Mouse (Mus musculus): ENCODE results near the gene Lhx8. TPM values are rescaled to one million over a fixed set of nuclear protein-coding genes. Genes with fewer than 3 reads are reported as not detected.

Lhx8 gene
- polyA plus RNA-seq, 1 experiment from 2014 or later, result not detected

DNA sequence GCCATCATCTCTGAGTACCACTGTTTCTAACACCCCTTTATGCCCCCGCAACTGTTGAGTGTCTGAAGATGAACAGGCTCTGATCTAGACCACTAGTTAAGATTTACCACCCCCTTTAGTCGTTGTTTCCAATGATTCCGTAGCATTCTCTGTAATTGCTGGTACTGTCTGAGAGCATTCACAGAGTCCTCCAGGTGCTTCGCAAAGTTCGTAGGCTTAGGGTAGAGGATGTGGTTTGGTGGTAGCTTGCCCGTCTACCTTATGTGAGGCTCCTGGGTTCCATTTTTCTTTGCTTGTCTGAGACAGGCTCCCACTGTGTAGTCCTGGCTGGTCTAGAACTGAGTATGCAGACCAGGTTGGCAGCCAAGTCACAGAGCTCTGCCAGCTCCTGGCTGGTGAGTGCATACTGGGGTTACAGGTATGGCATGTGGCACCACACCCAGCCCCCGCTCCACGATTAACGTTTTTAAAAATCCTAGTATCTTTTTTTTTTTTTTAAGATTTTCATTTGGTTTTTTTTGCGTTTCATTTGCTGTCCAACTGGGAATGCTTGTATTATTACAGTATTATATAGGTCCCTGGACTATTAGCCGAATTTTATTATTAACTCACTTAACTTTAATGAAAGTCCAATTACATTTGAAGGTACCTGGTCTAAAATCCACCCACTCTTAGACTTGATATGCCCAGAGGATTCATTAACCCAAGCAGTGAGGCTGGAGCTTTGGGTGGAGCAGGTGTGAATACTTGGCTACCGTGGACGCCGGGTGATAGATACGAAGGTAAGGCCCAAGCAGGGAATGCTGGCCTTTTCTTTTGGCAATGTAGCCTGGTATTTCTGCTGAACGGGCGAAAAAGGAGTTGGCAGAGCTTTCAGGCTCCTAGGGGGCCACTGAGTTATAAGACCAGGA, 35.3 kb downstream of the Lhx8 start:
- Histone ChIP-seq H3K36me3 (ENCODE audit: inconsistent target) (no peaks in the 10 kb centered on the region), H3K4me3 (ENCODE audit: inconsistent target) (no peak overlapping the region), H3K27ac (no peak overlapping the region), H3K79me2 (ENCODE audit: inconsistent target) (no peaks in the 10 kb centered on the region)
- WGBS (ENCODE audit: missing documents), result 92% methylated on average over 17 of the region's 17 CpGs

- 83% methylated on average over 9 of the region's 9 CpGs for WGBS (ENCODE audit: missing documents)
These were observed 36.5 kb downstream of the Lhx8 start for GRCm38 (mm10) chr3:154293839-154294490.

DNA sequence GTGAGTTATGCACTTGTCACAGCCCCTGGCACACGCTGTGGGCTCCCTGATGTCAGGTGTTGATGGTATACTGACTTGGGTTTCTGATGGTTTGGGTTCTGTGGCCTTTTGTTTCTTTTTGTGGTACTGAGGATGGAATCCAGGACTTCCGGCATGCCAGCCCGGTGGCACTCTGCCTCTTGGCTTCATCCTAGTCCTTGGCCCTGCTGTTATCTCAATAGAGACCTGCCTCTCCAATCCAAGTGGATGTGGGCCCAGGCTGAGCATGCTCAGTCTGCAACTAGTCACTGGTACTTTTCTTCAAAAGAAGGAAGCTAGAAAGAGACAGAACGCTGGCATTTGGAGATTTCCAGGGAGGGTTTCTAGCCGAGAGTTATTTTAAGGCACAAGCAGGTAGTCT, 38.3 kb downstream of the Lhx8 start:
- WGBS (ENCODE audit: missing documents), result 68% methylated on average over 3 of the region's 5 CpGs
- Histone ChIP-seq H3K79me2 (ENCODE audit: inconsistent target) (no peaks in the 10 kb centered on the region), H3K27ac (no peak overlapping the region), H3K36me3 (ENCODE audit: inconsistent target) (no peaks in the 10 kb centered on the region), H3K4me3 (ENCODE audit: inconsistent target) (no peak overlapping the region)

More at GRCm38 (mm10) chr3:154293839-154294490, 36.5 kb downstream of the Lhx8 start:
- H3K27ac ChIP-seq, result no peak overlapping the region
- H3K36me3 ChIP-seq (ENCODE audit: inconsistent target), result no peaks in the 10 kb centered on the region
- H3K79me2 ChIP-seq (ENCODE audit: inconsistent target), result no peaks in the 10 kb centered on the region
- H3K4me3 ChIP-seq (ENCODE audit: inconsistent target), result no peak overlapping the region

GRCm38 (mm10) chr3:154290351-154290750, 40.1 kb downstream of the Lhx8 start:
- 77% methylated on average over 2 of the region's 2 CpGs for WGBS (ENCODE audit: missing documents)
- no peaks in the 10 kb centered on the region for H3K79me2 ChIP-seq (ENCODE audit: inconsistent target)
- H3K36me3 ChIP-seq (ENCODE audit: inconsistent target), result no peaks in the 10 kb centered on the region
- no peak overlapping the region for H3K27ac ChIP-seq
- H3K4me3 ChIP-seq (ENCODE audit: inconsistent target), result no peak overlapping the region

- 53% methylated on average over 4 of the region's 4 CpGs for WGBS (ENCODE audit: missing documents)
- Histone ChIP-seq H3K27ac (no peak overlapping the region), H3K4me3 (ENCODE audit: inconsistent target) (no peak overlapping the region), H3K36me3 (ENCODE audit: inconsistent target) (no peaks in the 10 kb centered on the region), H3K79me2 (ENCODE audit: inconsistent target) (no peaks in the 10 kb centered on the region)
These were observed 41.9 kb downstream of the Lhx8 start for GRCm38 (mm10) chr3:154288429-154289069.

DNA sequence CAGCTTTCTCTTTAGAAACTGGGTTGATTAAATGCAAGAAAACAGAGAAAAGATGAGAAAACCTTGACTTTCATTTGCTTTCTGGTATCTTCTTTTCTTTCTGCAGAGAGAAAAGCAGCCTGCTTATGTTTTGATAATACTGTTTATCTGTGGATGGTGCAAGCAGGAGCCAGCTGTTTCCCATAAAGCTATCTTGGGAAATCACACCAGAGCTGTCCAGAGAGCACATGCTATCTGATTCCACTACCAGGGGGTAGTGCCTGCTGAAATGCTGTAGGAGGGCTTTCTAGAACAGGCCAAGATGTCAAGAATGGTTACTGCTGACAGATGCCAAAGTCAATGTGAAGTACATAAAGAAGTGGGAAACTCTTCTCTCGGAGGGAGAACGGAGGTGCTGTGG, 43.2 kb downstream of the Lhx8 start:
- no peak overlapping the region for H3K27ac ChIP-seq
- no peak overlapping the region for H3K4me3 ChIP-seq (ENCODE audit: inconsistent target)
- no peaks in the 10 kb centered on the region for H3K79me2 ChIP-seq (ENCODE audit: inconsistent target)
- WGBS (ENCODE audit: missing documents), result 91% methylated on average over 2 of the region's 2 CpGs
- H3K36me3 ChIP-seq (ENCODE audit: inconsistent target), result no peaks in the 10 kb centered on the region

GRCm38 (mm10) chr3:154285351-154285750, 45.1 kb downstream of the Lhx8 start:
- Histone ChIP-seq H3K27ac (no peak overlapping the region), H3K79me2 (ENCODE audit: inconsistent target) (no peaks in the 10 kb centered on the region), H3K36me3 (ENCODE audit: inconsistent target) (no peaks in the 10 kb centered on the region), H3K4me3 (ENCODE audit: inconsistent target) (no peak overlapping the region)
- 87% methylated on average over 4 of the region's 4 CpGs for WGBS (ENCODE audit: missing documents)

DNA sequence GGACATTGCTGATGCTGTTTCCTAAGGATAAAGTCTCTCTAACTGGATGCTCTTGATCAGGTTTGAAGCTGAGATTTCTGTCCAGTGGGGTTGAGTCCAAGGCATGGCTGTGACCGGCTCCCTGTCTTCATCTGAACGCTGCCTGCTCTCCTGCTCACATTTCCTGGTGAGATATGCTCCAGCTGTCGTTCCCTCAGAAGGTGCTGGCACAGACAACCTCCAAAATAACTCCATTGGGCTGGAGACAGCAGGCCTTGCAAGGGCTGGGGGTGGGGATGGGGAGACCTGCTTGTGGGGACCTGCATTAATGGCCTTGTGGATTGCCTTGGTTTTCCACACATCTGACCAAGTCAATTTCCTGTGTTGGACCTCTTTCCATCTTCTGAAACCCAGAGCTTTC, 46.2 kb downstream of the Lhx8 start:
- Histone ChIP-seq H3K27ac (no peak overlapping the region), H3K36me3 (ENCODE audit: inconsistent target) (no peaks in the 10 kb centered on the region), H3K4me3 (ENCODE audit: inconsistent target) (no peak overlapping the region), H3K79me2 (ENCODE audit: inconsistent target) (no peaks in the 10 kb centered on the region)
- WGBS (ENCODE audit: missing documents), result 75% methylated on average over 3 of the region's 3 CpGs

- Histone ChIP-seq H3K36me3 (ENCODE audit: inconsistent target) (no peaks in the 10 kb centered on the region), H3K27ac (no peak overlapping the region), H3K79me2 (ENCODE audit: inconsistent target) (no peaks in the 10 kb centered on the region), H3K4me3 (ENCODE audit: inconsistent target) (no peak overlapping the region)
- 83% methylated on average over 2 of the region's 3 CpGs for WGBS (ENCODE audit: missing documents)
These were observed 55.8 kb downstream of the Lhx8 start for GRCm38 (mm10) chr3:154274681-154275080.

DNA sequence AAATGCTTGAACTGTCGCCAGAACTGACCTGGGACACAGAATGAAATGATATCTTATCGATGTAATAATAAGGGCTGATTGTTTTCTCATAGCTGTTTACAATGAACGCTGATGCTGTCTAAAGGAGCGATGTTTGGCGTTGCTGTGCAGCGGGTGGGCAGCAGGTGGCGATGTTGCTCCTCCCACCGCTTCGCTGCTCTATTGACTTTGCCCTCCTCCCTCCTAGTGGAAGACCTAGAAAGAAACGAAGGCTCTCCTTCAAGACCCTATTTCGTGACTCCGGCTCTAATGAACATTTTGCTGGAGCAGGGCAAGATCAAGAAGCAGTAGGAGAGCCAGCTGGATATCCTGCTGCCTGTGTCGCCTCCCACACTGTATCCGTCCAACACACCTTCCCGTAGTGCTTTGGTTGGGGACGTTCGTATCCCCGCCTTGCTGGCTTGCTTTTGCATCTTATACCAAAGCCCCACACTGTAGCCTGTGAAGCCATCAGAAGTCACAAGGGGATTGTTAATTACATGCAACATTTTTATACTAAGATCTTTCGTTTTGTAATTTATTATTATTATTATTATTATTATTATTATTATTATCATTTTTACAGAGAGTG, 60.6 kb downstream of the Lhx8 start:
- H3K27ac ChIP-seq, result no peak overlapping the region
- H3K4me3 ChIP-seq (ENCODE audit: inconsistent target), result no peak overlapping the region
- no peaks in the 10 kb centered on the region for H3K36me3 ChIP-seq (ENCODE audit: inconsistent target)
- H3K79me2 ChIP-seq (ENCODE audit: inconsistent target), result no peaks in the 10 kb centered on the region
- 25% methylated on average over 19 of the region's 19 CpGs for WGBS (ENCODE audit: missing documents)

- Histone ChIP-seq H3K36me3 (ENCODE audit: inconsistent target) (no peaks in the 10 kb centered on the region), H3K4me3 (ENCODE audit: inconsistent target) (no peak overlapping the region), H3K27ac (no peak overlapping the region), H3K79me2 (ENCODE audit: inconsistent target) (no peaks in the 10 kb centered on the region)
- WGBS (ENCODE audit: missing documents), result 73% methylated on average over 9 of the region's 9 CpGs
These were observed 62.1 kb downstream of the Lhx8 start for GRCm38 (mm10) chr3:154268313-154268712.

DNA sequence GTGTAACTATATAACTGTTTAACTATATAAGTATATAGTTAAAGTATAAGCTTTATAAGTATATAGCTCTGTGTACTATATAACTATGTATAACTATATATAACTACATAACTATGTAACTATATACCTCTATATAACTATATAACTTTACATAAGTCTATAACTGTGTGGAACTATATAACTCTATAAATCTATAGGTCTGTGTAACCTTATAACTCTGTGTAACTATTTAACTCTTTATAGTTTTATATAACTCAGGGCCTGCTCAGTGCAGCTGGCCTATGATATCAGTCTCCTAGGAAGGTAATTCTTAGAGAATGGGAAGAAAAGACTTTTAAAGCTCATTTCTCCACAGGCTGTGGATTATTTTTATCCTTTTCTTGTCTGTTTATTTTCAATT, 73.1 kb downstream of the Lhx8 start:
- Histone ChIP-seq H3K4me3 (ENCODE audit: inconsistent target) (no peak overlapping the region), H3K79me2 (ENCODE audit: inconsistent target) (no peaks in the 10 kb centered on the region), H3K27ac (no peak overlapping the region), H3K36me3 (ENCODE audit: inconsistent target) (no peaks in the 10 kb centered on the region)

All from macrophage (primary cell).